Mouse (Mus musculus): Measurements from ENCODE around the gene Cd8b1. TPM values are rescaled to one million over a fixed set of nuclear protein-coding genes. Genes with fewer than 3 reads are reported as not detected.

Cd8b1 gene
- polyA plus RNA-seq (2015; fragmentation: Nextera tagmentation; extraction: Ambion mirVana), result 1,203 and 1,244 TPM in 2 replicates

DNA sequence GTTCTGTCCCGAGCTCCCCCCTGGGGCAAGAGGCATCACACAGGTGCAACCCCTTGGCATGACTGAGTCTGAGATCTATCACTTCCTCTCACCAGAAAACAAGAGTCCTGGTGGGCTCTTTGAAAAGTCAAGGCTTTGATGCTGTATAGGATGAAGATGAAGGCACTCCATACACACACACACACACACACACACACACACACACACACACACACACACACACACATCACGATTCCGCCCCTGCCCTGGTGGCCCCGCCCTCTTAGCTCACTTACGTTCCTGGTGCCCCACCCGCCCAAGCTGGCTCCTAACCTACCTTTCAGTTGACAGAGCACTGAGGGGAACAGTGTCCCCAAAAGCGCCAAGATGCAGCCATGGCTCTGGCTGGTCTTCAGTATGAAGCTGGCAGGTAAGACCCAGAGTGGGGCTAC lies at the start of gene Cd8b1:
Cd8b1 (plus strand) TSS at position 298 of the 431 bp plus-strand sequence.
- DNase-seq (ENCODE audit: low spot score), result peak; percentile 95

DNA sequence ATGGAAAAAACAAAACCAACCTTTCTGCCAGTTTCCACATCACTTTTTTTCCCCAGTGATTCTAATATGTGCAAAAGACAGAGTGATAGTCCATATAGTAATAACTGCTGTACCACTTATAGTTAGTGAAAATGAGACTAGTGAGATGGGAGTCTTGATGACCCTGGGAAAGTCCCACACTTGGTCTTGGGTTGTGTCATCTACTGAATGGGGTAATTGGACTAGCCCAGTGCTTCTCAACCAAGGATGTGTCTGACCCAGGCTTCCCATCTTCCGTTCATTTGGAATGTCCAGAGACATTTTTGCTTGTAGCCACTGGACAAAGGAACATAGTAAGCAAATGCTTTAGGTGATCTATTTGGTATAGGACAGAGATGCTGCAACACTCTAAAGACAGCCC lies 48.9 kb upstream of the Cd8b1 start:
- no peak for DNase-seq (ENCODE audit: low spot score)

GRCm38 (mm10) chr6:71274621-71275020 lies 48.0 kb upstream of the Cd8b1 start:
- DNase-seq (ENCODE audit: low spot score), result no peak

- no peak for DNase-seq (ENCODE audit: low spot score)
Observed at GRCm38 (mm10) chr6:71279418-71279817, 43.2 kb upstream of the Cd8b1 start.

DNA sequence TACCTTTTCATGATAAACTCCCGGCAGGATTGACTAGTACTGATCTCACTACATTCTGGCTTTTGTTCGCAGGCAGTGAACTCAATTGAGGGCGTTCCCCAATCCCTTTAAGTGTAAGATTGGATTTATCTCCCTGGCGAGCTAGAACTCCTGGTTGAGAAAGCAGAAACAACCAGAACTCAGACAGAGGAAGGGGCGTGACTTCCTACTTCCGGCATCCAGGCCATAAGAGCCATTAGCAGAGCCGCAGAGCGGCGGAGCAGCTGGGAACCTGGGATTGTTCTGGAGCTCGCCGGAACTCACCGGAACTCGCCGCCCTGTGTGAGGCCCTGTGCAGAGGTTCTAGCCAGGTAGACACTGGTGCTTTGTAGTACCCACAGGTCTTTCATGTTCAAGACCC lies 29.1 kb upstream of the Cd8b1 start:
- no peak for DNase-seq (ENCODE audit: low spot score)

GRCm38 (mm10) chr6:71295303-71295702 lies 27.3 kb upstream of the Cd8b1 start:
- no peak for DNase-seq (ENCODE audit: low spot score)

DNA sequence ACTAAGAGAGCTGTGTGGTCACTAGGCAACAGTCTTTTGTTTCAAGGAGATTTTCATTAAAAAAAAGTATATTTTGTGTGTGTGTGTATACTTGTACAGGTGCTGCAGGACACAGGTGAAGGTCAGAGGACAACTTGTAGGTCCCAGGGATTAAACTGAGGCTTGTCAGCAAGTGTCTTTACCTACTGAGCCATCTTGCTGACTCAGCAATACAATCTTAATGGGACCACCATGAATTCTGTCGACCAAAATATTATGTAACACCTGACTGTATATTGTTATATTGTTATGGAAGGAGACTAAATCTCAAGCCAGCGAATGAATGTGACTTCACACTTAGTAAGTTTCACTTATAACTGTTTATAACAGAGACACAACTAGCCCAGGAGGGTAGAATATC lies 24.5 kb upstream of the Cd8b1 start:
- no peak for DNase-seq (ENCODE audit: low spot score)

- peak; percentile 78 for DNase-seq (ENCODE audit: low spot score)
Observed at GRCm38 (mm10) chr6:71298751-71299150, 23.8 kb upstream of the Cd8b1 start.

DNA sequence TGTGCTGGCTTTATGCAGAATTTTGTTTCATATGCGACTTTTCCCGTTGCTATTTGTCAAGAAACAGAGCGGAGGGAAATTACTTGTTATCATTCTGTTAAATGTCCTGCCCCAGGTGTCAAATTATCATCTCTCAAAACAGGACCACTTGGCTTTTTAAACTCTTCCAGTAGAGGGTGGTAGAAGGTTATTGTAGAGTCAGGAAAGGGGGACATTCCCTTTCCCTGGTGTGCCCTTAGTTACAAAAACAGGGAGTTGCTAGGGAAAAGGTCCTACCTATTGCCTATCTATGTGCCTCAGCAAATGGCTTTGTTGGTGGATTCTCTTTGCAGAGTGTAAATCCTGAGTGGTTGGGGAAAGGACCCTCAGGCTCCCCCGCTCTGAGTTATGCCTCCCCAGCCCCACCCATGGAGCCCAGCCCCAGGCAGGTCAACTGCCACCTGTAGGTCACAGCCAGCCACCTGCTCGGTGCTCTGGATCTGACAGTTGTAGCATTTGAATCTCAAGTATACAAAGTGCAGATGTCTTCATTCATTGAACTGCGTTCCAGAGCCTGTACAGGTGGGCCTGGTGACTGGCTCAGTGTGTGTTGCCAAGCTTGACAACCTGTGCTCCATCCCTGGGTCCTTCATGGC lies 20.4 kb upstream of the Cd8b1 start:
- peak; percentile 92 for DNase-seq (ENCODE audit: low spot score)

DNA sequence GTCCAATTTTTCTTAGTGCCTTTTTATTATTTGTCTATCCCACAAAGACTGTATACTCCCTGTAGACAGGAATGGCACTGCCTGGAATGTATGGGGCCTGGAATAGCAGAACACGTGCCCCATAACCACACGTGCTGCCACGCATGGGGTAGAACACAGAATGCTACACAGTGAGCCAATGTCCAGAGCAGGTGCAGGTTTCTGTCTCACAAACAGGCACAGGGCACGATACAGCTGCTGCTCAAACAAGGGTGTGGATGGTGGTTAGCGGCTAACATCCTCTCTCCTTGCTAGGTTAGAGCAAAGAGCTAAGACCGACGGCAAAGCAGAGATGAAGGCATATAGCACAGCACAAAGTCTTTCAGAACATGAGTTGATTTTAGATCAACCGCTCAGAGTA lies 15.1 kb upstream of the Cd8b1 start:
- peak; percentile 87 for DNase-seq (ENCODE audit: low spot score)

DNA sequence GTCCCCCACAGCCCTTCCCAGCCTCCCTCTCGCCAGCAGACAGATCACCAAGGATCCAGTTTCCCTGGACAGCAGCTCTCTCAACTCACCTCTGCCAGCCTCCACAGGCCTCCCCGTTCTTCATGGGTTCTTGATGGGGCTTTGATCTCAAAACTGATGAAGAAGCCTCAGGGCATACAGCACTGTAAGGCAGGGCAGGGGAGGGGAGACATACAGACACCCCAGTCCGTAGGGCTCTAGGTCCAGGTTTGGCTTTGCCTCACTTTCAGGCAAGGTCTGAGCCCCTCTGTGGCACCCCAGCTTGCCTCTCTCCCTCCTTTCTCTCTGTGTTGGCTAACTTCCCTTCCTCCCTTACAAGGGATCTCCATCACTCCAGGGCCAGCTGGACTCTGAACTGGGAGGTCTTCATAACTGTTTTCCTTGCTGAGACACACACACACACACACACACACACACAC lies 733 bp upstream of the Cd8b1 start, which contains the start of gene Smyd1:
Smyd1 (minus strand) TSS at position 408 of the 458 bp plus-strand sequence.
- DNase-seq (ENCODE audit: low spot score), result no peak

GRCm38 (mm10) chr6:71324816-71325215 lies 2.2 kb downstream of the Cd8b1 start:
- DNase-seq (ENCODE audit: low spot score), result peak; percentile 21

DNA sequence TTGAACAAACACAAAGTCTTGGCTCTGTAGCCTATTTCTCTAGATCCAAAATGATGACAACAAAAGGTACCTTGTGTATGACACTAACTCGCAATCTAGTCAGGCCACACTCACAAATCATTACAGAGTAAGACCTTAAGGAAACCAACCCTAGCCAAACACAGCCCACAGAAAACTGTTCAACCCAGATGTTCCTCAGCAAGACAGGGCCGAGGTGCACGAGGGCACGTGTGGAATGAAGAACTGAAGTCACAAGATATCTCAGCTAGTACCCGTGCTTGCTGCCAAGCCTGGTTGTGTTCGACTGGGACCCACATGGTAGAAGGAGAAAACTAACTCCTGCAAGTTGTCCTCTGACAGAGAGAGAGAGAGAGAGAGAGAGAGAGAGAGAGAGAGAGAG lies 7.3 kb downstream of the Cd8b1 start:
- DNase-seq (ENCODE audit: low spot score), result peak; percentile 39

- peak; percentile 30 for DNase-seq (ENCODE audit: low spot score)
Observed at GRCm38 (mm10) chr6:71330486-71330885, 7.9 kb downstream of the Cd8b1 start.

GRCm38 (mm10) chr6:71331491-71331890 lies 8.9 kb downstream of the Cd8b1 start:
- peak; percentile 43 for DNase-seq (ENCODE audit: low spot score)

GRCm38 (mm10) chr6:71332236-71332965 lies 9.8 kb downstream of the Cd8b1 start:
- peak; percentile 65 for DNase-seq (ENCODE audit: low spot score)

GRCm38 (mm10) chr6:71333031-71333430 lies 10.4 kb downstream of the Cd8b1 start:
- peak; percentile 87 for DNase-seq (ENCODE audit: low spot score)

DNA sequence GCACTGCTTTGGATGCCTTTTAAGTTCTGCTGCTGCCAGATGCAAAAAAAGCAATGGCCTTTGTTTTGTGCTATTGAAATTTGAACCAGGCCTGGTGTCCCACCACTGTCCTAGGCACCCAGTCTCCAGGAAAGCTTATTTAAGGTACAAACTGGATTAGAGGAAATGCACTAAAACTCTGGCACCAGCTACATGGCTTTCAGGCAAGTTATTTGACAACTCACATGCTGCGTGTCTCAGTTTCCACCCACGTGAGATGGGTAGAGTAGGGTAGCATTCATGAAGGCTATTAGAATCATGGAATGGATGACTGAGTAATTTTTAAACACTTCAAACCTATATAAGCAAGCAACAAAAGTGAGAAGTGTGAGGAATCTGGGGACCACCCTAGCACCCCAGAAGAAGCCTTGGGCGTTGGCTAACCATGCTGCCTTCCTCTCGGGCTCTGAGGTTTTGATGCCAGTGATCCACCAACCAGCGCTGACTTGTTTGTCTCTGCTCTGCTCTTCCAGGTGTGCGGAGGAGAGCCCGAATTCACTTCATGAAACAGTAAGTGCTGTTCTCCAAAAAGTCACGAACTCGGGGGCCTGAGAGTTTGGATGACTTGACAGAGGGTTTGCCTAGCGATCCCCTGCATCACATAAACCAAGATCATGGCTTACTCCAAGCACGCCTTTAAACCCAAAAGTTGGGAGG lies 11.1 kb downstream of the Cd8b1 start:
- DNase-seq (ENCODE audit: low spot score), result peak; percentile 77

- peak; percentile 87 for DNase-seq (ENCODE audit: low spot score)
Observed at GRCm38 (mm10) chr6:71337666-71338065, 15.1 kb downstream of the Cd8b1 start.

DNA sequence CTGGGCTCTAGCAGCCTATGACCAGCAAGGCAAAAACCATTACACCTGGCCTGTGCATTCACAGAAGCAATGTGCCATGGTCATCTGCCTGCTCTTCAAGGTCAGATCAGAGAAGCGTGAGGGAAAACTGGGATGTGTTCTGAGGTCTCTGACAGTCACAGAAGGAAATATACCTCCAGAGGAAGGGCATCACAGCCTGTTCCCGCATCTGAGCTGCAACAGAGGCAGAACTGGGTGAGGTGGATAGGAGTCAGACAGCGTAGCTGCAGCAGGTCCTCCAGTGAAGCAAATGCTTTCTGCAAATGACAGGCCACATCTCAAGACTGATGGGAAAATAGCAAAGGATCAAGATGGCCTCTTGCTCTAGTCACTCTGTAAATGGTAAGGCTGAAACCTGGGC lies 16.4 kb downstream of the Cd8b1 start:
- DNase-seq (ENCODE audit: low spot score), result no peak

DNA sequence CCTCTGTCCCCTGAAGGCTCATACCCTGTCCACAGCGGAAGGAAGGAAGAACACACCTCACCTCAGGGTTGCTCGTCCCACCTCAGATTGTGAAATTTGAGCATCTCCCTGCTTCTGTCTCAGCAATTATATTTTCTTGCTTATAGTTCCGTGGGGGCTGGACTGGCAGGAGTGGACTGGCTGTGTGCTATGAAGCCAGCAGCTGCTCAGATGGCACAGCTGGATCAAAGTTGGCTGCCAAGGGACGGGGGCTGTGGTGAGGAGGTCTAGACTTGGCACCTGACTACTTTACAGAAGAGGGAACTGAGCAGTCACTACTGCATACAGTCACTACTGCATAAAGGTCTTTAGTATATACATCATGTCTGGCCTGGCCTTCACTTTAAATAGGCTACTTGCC lies 16.8 kb downstream of the Cd8b1 start:
- peak; percentile 65 for DNase-seq (ENCODE audit: low spot score)

DNA sequence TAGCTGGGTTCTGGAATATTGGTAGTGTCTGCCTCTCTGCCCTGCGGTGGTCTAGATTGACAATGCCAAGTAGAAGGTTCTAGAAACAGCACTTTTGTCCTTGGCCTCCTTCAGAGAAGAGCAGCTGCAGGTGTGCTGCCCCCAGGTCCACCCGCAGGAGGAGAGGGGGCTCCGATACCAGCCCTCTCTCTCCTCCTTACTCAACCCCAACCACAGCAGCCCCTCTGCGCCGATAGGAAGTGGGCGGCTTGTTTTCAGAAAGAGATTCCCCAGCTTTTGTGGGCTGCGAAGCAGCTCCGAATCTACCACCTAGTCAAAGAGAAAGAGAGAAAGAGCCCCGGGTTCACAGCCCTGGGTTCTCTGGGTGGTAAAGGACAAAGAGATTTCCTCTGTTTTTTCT lies 18.6 kb downstream of the Cd8b1 start:
- peak; percentile 93 for DNase-seq (ENCODE audit: low spot score)
